Mouse (Mus musculus): ENCODE results near the gene Ptpro. TPM values are rescaled to one million over a fixed set of nuclear protein-coding genes. Genes with fewer than 3 reads are reported as not detected.
A peak's percentile ranks its signal among the peaks of the same experiment; 100 is the strongest.

The Ptpro gene
- polyA plus RNA-seq, 1 experiment from 2014 or later: 36.1 TPM

GRCm38 (mm10) chr6:137268019-137268418 is 15.9 kb downstream of the Ptpro start:
- H3K27ac ChIP-seq: peak overlapping the region; percentile 66
- 50% methylated on average over 8 of the region's 8 CpGs for WGBS
- H3K4me1 ChIP-seq (replicated peaks): peaks cover 24% of the 10 kb centered on the region
- no peak overlapping the region for H3K4me2 ChIP-seq
- H3K9ac ChIP-seq: no peak overlapping the region
- no peak overlapping the region for H3K4me3 ChIP-seq
- no peaks in the 10 kb centered on the region for H3K27me3 ChIP-seq
- H3K36me3 ChIP-seq: no peaks in the 10 kb centered on the region
- H3K9me3 ChIP-seq: no peaks in the 10 kb centered on the region
- peak; percentile 22; the same call in 1 of the 2 replicates for ATAC-seq (ENCODE audit: low FRiP score)

GRCm38 (mm10) chr6:137268592-137268991 is 16.5 kb downstream of the Ptpro start:
- no peaks in the 10 kb centered on the region for H3K36me3 ChIP-seq
- ATAC-seq (ENCODE audit: low FRiP score): no peak
- H3K9me3 ChIP-seq: no peaks in the 10 kb centered on the region
- H3K4me1 ChIP-seq (replicated peaks): peaks cover 24% of the 10 kb centered on the region
- no peak overlapping the region for H3K27ac ChIP-seq
- no peak overlapping the region for H3K4me2 ChIP-seq
- no peaks in the 10 kb centered on the region for H3K27me3 ChIP-seq
- 76% methylated on average over 10 of the region's 10 CpGs for WGBS
- H3K9ac ChIP-seq: no peak overlapping the region
- H3K4me3 ChIP-seq: no peak overlapping the region

DNA sequence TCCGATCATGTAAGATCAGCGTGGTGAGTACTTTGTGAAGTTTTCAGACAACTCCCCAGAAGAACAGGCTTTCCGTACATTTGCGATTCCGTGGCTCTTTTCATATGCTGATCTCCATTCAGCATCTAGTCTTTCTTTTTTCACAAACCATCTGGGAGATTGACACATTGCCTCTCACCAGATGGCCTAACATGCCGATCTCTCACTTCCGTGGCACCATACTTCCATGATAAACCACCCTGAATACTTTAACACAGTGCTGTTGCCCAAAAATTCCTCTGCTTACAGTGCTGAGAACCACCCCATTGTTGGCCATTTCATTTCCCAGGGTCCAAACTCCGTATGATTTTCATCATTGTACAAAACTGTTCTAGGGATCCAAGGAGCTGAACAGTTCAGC is 20.4 kb downstream of the Ptpro start:
- Histone ChIP-seq H3K36me3 (no peaks in the 10 kb centered on the region), H3K9ac (no peak overlapping the region), H3K4me2 (no peak overlapping the region), H3K9me3 (no peaks in the 10 kb centered on the region), H3K27ac (no peak overlapping the region), H3K27me3 (no peaks in the 10 kb centered on the region), H3K4me1 (replicated peaks) (peaks cover 21% of the 10 kb centered on the region), H3K4me3 (no peak overlapping the region)
- ATAC-seq (ENCODE audit: low FRiP score): no peak
- WGBS: 36% methylated on average over 8 of the region's 8 CpGs

DNA sequence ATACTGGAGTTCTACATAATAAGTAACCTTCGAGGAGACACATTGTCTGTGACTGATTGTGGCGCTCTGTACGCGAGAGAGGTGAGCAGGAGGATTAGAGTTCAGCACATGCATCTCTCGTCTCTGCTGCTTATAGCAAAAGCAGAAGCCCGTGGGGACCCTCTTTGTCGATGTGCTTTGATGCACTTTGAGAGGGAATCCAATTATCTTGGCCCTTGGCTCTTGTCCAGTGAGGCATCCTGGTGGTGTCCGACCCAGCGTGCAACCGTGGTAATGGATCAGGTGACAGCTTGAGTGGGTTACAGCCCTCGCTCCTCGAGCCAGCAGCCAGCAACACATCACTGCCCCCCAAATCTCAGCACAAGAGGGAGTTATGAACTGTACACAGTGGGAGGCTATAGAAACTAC is 25.5 kb downstream of the Ptpro start:
- Histone ChIP-seq H3K27ac (peak overlapping the region; percentile 56), H3K4me1 (replicated peaks) (peaks cover 28% of the 10 kb centered on the region), H3K4me3 (no peak overlapping the region), H3K27me3 (no peaks in the 10 kb centered on the region), H3K9me3 (no peaks in the 10 kb centered on the region), H3K9ac (no peak overlapping the region), H3K4me2 (peak overlapping the region; percentile 29), H3K36me3 (no peaks in the 10 kb centered on the region)
- 25% methylated on average over 12 of the region's 12 CpGs for WGBS
- ATAC-seq (ENCODE audit: low FRiP score): peak; percentile 62

DNA sequence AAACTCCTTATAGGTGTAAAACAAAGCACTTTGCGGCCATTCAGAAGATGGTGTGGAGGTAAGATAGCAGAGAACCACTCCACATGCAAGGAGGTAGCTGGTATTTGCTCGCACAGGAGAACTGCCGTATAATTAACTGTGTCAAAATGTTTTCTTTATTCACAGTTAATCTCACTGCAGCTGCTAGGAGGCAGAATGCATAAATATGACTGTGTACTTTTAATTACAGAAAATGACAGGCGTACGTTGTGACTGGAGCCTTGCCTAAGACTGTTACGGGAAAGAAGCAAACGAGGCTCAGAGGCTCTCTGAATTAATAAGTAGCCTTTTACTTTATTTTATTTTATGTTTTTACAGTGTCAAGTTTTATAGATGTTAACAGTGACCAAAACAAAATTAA is 27.5 kb downstream of the Ptpro start:
- H3K9me3 ChIP-seq: no peaks in the 10 kb centered on the region
- no peaks in the 10 kb centered on the region for H3K27me3 ChIP-seq
- peaks cover 28% of the 10 kb centered on the region for H3K4me1 ChIP-seq (replicated peaks)
- no peaks in the 10 kb centered on the region for H3K36me3 ChIP-seq
- H3K4me2 ChIP-seq: no peak overlapping the region
- WGBS: 64% methylated on average over 7 of the region's 7 CpGs
- no peak overlapping the region for H3K4me3 ChIP-seq
- no peak overlapping the region for H3K27ac ChIP-seq
- no peak overlapping the region for H3K9ac ChIP-seq
- ATAC-seq (ENCODE audit: low FRiP score): no peak

DNA sequence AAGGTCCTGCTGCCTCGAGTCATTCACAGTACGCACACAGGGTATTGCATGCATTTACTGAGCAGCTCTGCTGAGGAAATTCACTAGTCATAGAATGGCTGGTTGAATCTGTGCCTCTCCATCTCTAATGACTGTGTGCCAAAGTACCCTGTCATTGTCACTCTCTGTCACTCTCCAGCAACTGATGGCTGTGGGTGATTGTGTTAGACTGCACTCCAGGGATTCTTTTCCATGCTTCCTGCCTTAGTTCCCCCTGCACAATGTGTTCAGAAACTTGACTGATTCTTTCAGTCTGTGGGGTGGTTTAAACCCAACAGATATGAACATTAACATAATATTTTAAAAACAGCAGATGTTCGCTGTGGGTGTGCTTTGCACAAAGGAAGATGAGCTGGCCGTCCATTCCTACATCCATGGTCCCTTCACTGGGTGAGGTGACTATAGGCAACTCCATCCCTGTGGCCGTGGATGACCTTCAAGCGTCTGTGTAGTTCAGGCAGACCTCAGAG is 29.5 kb downstream of the Ptpro start:
- Histone ChIP-seq H3K9me3 (no peaks in the 10 kb centered on the region), H3K9ac (no peak overlapping the region), H3K4me3 (no peak overlapping the region), H3K4me2 (no peak overlapping the region), H3K27me3 (no peaks in the 10 kb centered on the region), H3K27ac (no peak overlapping the region), H3K4me1 (replicated peaks) (peaks cover 28% of the 10 kb centered on the region), H3K36me3 (no peaks in the 10 kb centered on the region)
- ATAC-seq (ENCODE audit: low FRiP score): no peak
- 84% methylated on average over 6 of the region's 6 CpGs for WGBS

DNA sequence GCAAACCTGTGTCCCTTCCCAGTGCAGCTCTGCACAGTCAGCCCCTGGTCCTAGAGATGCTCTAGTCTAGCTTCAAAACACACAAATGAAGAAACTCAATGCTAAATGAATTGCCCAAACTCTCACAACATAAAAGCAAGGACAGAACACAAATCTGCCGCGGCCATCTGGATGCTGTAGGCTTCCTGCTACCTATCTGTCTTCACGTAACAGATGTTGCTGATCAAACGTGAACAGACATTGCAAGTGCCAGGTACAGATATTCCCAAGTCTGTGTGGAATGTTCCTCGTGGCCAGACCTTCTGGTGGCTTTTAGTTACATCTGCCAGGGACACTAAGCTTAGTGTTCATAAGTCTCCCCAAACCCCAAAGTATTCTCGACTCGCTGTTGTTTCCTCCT is 29.9 kb downstream of the Ptpro start:
- no peak for ATAC-seq (ENCODE audit: low FRiP score)
- 75% methylated on average over 7 of the region's 7 CpGs for WGBS

GRCm38 (mm10) chr6:137286376-137286775 is 34.3 kb downstream of the Ptpro start:
- WGBS: 92% methylated on average over 6 of the region's 6 CpGs
- Histone ChIP-seq H3K27ac (no peak overlapping the region), H3K4me3 (no peak overlapping the region), H3K36me3 (no peaks in the 10 kb centered on the region), H3K4me2 (no peak overlapping the region), H3K9ac (no peak overlapping the region), H3K9me3 (no peaks in the 10 kb centered on the region), H3K27me3 (no peaks in the 10 kb centered on the region), H3K4me1 (replicated peaks) (peaks cover 15% of the 10 kb centered on the region)
- no peak for ATAC-seq (ENCODE audit: low FRiP score)

More for the DNA sequence above, 29.9 kb downstream of the Ptpro start:
- peaks cover 28% of the 10 kb centered on the region for H3K4me1 ChIP-seq (replicated peaks)
- H3K4me3 ChIP-seq: no peak overlapping the region
- H3K27ac ChIP-seq: no peak overlapping the region
- no peaks in the 10 kb centered on the region for H3K36me3 ChIP-seq
- no peak overlapping the region for H3K9ac ChIP-seq
- H3K4me2 ChIP-seq: no peak overlapping the region
- no peaks in the 10 kb centered on the region for H3K9me3 ChIP-seq
- no peaks in the 10 kb centered on the region for H3K27me3 ChIP-seq

DNA sequence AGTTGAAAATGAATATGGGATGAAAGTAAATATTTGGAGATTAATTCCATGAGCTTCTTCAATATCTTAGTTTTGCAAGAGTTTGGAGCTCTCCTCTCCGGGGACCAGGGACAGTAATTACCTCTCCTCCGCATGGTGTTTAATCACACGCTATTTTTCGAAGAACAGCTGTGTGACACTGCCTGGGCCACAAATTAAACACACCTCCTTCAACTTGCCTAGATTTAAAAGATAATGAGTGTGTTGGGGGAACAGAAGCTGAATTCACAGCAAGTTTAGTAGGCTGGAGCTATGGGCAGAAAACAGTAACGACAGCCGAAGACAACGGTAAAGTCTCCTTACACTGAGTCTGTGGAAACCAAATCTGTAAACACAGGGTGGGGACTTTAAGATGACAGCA is 35.7 kb downstream of the Ptpro start:
- H3K4me2 ChIP-seq: no peak overlapping the region
- 73% methylated on average over 7 of the region's 7 CpGs for WGBS
- H3K4me3 ChIP-seq: no peak overlapping the region
- no peak for ATAC-seq (ENCODE audit: low FRiP score)
- 0 out of 2 replicates have a peak, but pooled peaks cover 8% of the 10 kb centered on the region for H3K4me1 ChIP-seq (replicated peaks)
- H3K9me3 ChIP-seq: no peaks in the 10 kb centered on the region
- H3K36me3 ChIP-seq: no peaks in the 10 kb centered on the region
- no peak overlapping the region for H3K27ac ChIP-seq
- H3K9ac ChIP-seq: no peak overlapping the region
- H3K27me3 ChIP-seq: no peaks in the 10 kb centered on the region

DNA sequence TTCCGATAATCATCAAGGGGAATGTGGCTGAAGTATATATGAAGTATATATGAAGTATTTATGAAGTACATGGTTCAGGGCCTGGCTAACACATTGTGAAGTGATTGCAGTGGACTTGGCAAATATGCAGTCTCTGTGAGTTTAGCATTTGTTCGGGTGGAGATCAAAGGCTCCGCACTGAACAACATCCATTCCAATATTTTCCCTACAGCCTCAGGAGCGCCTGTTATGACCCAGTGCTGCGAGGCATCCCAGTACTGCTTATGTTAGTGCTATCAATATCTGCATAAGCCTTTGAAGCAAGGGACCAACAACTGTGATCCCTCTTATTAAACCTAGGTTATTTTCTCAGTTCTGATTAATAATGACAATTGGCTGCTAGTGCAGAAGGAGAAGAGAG is 36.1 kb downstream of the Ptpro start:
- no peaks in the 10 kb centered on the region for H3K27me3 ChIP-seq
- no peak overlapping the region for H3K27ac ChIP-seq
- H3K9ac ChIP-seq: no peak overlapping the region
- H3K4me2 ChIP-seq: no peak overlapping the region
- no peak for ATAC-seq (ENCODE audit: low FRiP score)
- H3K36me3 ChIP-seq: no peaks in the 10 kb centered on the region
- 93% methylated on average over 5 of the region's 5 CpGs for WGBS
- no peaks in the 10 kb centered on the region for H3K9me3 ChIP-seq
- no peak overlapping the region for H3K4me3 ChIP-seq
- H3K4me1 ChIP-seq (replicated peaks): 0 out of 2 replicates have a peak, but pooled peaks cover 8% of the 10 kb centered on the region

GRCm38 (mm10) chr6:137292421-137292820 is 40.3 kb downstream of the Ptpro start:
- ATAC-seq (ENCODE audit: low FRiP score): no peak
- H3K27me3 ChIP-seq: no peaks in the 10 kb centered on the region
- H3K36me3 ChIP-seq: no peaks in the 10 kb centered on the region
- no peak overlapping the region for H3K4me3 ChIP-seq
- H3K9me3 ChIP-seq: no peaks in the 10 kb centered on the region
- WGBS: 65% methylated on average over 2 of the region's 2 CpGs
- peaks cover 18% of the 10 kb centered on the region for H3K4me1 ChIP-seq (replicated peaks)
- H3K27ac ChIP-seq: no peak overlapping the region
- H3K4me2 ChIP-seq: no peak overlapping the region
- no peak overlapping the region for H3K9ac ChIP-seq

DNA sequence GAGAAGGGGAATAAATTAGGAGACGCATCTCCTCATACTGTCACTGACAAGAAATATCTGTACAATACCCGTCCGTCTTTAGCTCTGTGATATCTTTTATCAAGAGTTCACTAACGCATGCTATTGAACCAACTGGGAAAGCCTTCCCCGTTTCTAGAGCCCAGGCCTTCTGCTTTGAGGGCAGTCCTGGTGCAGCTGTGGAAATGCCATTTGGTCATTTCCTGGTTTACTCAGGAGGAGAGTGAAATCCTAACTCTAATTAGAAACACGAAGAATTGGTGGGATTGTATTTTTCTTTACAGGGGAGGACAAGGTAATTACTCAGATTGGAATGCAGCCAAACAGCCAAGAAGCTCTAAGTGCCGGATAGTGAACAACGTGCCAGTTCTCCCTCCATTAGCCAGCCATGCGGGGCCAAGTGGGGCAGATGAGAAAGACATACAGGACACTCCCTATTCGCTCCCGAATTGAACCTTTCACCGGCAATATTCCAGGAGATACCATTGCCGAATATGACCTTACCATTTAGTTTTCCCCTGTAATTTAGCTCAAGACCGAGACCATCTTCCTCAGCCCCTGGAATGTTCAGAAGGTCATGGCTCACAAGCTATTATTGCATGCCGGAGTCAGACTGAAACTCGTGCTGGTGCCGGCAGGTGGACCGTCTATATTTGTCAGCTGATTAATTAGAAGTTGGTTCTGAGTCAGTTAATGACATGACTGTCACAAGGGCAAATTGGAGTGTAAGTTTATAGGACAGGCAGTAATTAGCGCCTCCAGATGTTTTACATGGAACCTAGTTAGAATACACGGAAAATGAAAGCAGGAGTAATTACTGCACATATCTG is 43.1 kb downstream of the Ptpro start:
- no peak for ATAC-seq (ENCODE audit: low FRiP score)
- H3K9ac ChIP-seq: no peak overlapping the region
- H3K27me3 ChIP-seq: no peaks in the 10 kb centered on the region
- H3K4me2 ChIP-seq: no peak overlapping the region
- H3K4me1 ChIP-seq (replicated peaks): peaks cover 10% of the 10 kb centered on the region
- H3K27ac ChIP-seq: no peak overlapping the region
- 70% methylated on average over 20 of the region's 20 CpGs for WGBS
- no peaks in the 10 kb centered on the region for H3K36me3 ChIP-seq
- H3K4me3 ChIP-seq: no peak overlapping the region
- no peaks in the 10 kb centered on the region for H3K9me3 ChIP-seq

DNA sequence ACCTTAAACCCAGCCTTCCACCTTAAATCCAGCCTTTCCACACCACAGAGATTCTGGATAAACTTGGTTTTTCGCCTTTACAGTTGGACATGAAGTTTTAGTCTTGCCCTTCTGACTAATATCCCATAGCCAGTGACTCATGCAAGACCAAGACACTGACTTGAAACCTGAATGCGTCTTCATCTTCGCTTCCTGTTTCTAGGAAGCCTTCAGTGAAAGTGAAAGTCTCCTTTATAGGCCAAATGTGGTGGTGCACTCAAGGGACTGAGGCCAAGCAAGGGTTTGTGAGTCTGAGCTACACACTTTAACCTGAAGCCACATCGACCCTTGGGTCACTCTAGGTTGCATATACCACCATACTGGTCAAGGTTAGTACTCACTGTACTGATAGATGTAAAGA is 50.4 kb downstream of the Ptpro start:
- peaks cover 5% of the 10 kb centered on the region; the same call in 1 of the 2 replicates for H3K9me3 ChIP-seq
- H3K36me3 ChIP-seq: 0 out of 2 replicates have a peak, but pooled peaks cover 12% of the 10 kb centered on the region
- no peaks in the 10 kb centered on the region for H3K27me3 ChIP-seq
- ATAC-seq (ENCODE audit: low FRiP score): no peak
- WGBS: 84% methylated on average over 4 of the region's 4 CpGs
- no peak overlapping the region for H3K9ac ChIP-seq
- H3K27ac ChIP-seq: no peak overlapping the region
- no peak overlapping the region for H3K4me3 ChIP-seq
- no peaks in the 10 kb centered on the region; the same call in 1 of the 2 replicates for H3K4me1 ChIP-seq (replicated peaks)
- no peak overlapping the region for H3K4me2 ChIP-seq

Measured in hindbrain, embryonic 13.5 days (tissue).